Mouse (Mus musculus): ENCODE data around the gene Helq. TPM values are rescaled to one million over a fixed set of nuclear protein-coding genes. Genes with fewer than 3 reads are reported as not detected.

Gene Helq
- polyA plus RNA-seq, 1 experiment from 2014 or later, result 12.9 TPM

DNA sequence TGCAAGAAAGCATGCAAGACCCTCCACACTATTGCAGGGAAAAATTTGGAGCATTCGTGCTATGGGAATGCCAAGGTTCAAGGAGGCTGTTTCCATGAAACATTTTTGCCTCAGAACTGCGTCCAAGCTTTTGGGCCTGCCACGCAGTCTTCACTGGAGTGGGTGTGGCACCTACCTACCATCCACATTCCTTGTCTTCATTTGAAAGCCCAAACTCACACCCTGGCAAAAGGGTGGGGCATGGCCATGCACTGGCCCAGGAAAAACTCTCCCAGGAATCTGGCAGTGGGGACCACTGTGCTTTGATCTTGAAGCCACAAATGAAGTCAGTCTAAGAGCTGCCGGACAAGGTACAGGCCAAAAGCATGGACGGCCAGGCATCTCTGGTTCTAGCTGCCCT, 40.3 kb downstream of the Helq start:
- H3K4me2 ChIP-seq (replicated peaks; ENCODE audit: low read depth, low read length), result no peak overlapping the region
- H3K27me3 ChIP-seq (ENCODE audit: insufficient read depth, low read length), result no peaks in the 10 kb centered on the region
- H3K27ac ChIP-seq (ENCODE audit: low read length), result no peak overlapping the region
- peaks cover 12% of the 10 kb centered on the region for H3K36me3 ChIP-seq (ENCODE audit: insufficient read depth, low read length)
- no peak overlapping the region for H3K9ac ChIP-seq (replicated peaks; ENCODE audit: low read length)
- H3K9me3 ChIP-seq (ENCODE audit: low read length), result no peaks in the 10 kb centered on the region
- 92% methylated on average over 5 of the region's 5 CpGs for WGBS
- no peak overlapping the region for H3K4me3 ChIP-seq (ENCODE audit: low read length)
- no peaks in the 10 kb centered on the region for H3K4me1 ChIP-seq (ENCODE audit: insufficient read depth, low read length)
- ATAC-seq (ENCODE audit: low FRiP score, low TSS enrichment), result no peak

DNA sequence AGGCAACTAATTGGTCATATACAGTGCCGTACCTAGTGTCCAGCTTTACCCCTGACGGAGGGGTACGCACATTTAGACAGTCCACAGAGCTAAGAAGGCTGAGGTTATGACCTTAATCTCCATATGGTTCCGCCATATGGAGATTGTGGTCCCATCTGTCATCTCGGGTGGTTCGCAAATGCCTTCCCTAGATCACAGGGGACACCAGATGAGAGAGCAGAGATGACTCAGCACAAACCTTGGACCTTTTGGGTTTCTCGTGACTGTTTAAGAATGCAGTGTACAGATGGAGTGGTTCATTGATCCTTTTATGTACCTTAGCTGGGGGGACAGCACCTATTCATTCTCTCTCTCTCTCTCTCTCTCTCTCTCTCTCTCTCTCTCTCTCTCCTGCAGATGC, 45.0 kb downstream of the Helq start:
- H3K9ac ChIP-seq (replicated peaks; ENCODE audit: low read length), result no peak overlapping the region
- no peak overlapping the region for H3K4me2 ChIP-seq (replicated peaks; ENCODE audit: low read depth, low read length)
- WGBS, result 67% methylated on average over 7 of the region's 7 CpGs
- H3K27ac ChIP-seq (ENCODE audit: low read length), result no peak overlapping the region
- no peaks in the 10 kb centered on the region for H3K9me3 ChIP-seq (ENCODE audit: low read length)
- no peak overlapping the region for H3K4me3 ChIP-seq (ENCODE audit: low read length)
- H3K36me3 ChIP-seq (ENCODE audit: insufficient read depth, low read length), result no peaks in the 10 kb centered on the region
- H3K4me1 ChIP-seq (ENCODE audit: insufficient read depth, low read length), result no peaks in the 10 kb centered on the region
- no peak for ATAC-seq (ENCODE audit: low FRiP score, low TSS enrichment)
- no peaks in the 10 kb centered on the region for H3K27me3 ChIP-seq (ENCODE audit: insufficient read depth, low read length)

DNA sequence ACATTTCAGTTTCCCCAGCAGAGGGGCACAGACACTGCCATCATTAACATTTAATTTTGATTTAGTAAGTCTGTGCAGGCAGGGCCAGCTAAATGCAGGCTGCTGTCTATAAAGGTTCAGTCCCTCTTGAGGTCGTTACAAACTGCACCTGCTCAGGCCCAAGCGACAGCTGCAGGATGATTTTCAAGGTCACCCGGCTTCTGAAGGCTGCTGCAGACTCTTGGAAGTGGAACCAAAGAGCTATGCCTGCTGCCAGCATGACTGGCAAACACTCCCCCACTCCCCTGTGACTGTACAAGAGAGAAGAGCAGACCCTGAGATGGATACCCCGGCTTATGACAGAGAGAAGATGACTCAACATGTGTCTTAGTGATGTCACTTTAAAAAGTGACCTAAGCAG, 46.7 kb downstream of the Helq start:
- Histone ChIP-seq H3K4me3 (ENCODE audit: low read length) (no peak overlapping the region), H3K9me3 (ENCODE audit: low read length) (no peaks in the 10 kb centered on the region), H3K27me3 (ENCODE audit: insufficient read depth, low read length) (no peaks in the 10 kb centered on the region), H3K9ac (replicated peaks; ENCODE audit: low read length) (no peak overlapping the region), H3K36me3 (ENCODE audit: insufficient read depth, low read length) (no peaks in the 10 kb centered on the region), H3K27ac (ENCODE audit: low read length) (no peak overlapping the region), H3K4me2 (replicated peaks; ENCODE audit: low read depth, low read length) (no peak overlapping the region), H3K4me1 (ENCODE audit: insufficient read depth, low read length) (no peaks in the 10 kb centered on the region)
- 33% methylated on average over 4 of the region's 4 CpGs for WGBS
- ATAC-seq (ENCODE audit: low FRiP score, low TSS enrichment), result no peak

DNA sequence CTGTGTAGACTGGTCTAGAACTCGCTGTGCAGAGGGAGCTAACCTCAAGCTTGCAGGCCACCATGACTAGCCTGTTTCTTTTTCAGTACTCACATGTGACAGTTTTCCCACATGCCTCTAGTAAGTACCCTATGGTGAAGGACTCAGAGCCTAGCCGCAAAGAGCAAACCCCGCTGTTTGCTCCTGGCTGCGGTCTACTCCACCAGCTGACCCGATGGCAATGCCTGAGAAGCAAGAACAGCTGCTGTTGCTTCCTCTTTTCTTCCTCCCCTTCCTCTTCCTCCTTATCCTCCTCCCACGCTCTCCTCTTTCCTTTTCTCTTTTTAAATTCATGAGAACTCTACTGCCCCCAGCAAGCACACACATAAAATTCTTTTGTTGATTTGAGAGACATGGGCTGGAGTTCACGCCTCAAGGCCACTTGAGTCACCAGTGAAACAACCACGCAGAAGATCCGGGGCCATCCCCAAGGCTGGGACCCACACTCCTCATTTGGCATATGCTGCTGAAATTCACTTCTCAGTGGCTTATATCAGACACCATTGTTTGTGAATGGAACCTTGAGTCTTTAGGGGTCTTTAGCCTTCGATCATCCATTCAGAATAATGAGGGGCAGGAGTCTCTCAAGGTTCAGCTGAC, 47.7 kb downstream of the Helq start:
- WGBS, result 76% methylated on average over 10 of the region's 10 CpGs
- no peaks in the 10 kb centered on the region for H3K36me3 ChIP-seq (ENCODE audit: insufficient read depth, low read length)
- no peak overlapping the region for H3K9ac ChIP-seq (replicated peaks; ENCODE audit: low read length)
- H3K4me3 ChIP-seq (ENCODE audit: low read length), result no peak overlapping the region
- H3K4me1 ChIP-seq (ENCODE audit: insufficient read depth, low read length), result no peaks in the 10 kb centered on the region
- H3K9me3 ChIP-seq (ENCODE audit: low read length), result no peaks in the 10 kb centered on the region
- no peak for ATAC-seq (ENCODE audit: low FRiP score, low TSS enrichment)
- no peaks in the 10 kb centered on the region for H3K27me3 ChIP-seq (ENCODE audit: insufficient read depth, low read length)
- H3K27ac ChIP-seq (ENCODE audit: low read length), result no peak overlapping the region
- H3K4me2 ChIP-seq (replicated peaks; ENCODE audit: low read depth, low read length), result no peak overlapping the region

DNA sequence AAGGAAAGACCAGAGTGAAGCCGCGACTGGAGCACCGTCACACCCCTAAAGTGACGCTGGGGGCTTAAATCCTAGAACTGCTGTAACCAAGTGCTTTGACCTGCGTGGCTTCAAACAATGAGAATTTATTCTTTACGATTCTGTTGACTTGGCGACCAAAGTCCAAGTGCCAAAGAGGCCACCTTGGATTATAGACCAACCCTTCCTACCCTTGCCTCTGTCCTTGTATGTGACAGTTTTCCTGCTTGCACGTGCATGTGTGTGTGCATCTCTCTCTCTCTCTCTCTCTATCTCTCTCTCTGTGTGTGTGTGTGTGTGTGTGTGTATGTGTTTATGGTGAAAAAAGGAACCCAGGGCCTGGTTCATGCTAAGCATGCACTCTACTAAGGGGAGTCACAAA, 59.6 kb downstream of the Helq start:
- Histone ChIP-seq H3K36me3 (ENCODE audit: insufficient read depth, low read length) (no peaks in the 10 kb centered on the region), H3K27ac (ENCODE audit: low read length) (no peak overlapping the region), H3K9me3 (ENCODE audit: low read length) (peaks cover 7% of the 10 kb centered on the region; the same call in 1 of the 2 replicates), H3K4me3 (ENCODE audit: low read length) (no peak overlapping the region), H3K4me1 (ENCODE audit: insufficient read depth, low read length) (no peaks in the 10 kb centered on the region), H3K9ac (replicated peaks; ENCODE audit: low read length) (no peak overlapping the region), H3K27me3 (ENCODE audit: insufficient read depth, low read length) (no peaks in the 10 kb centered on the region), H3K4me2 (replicated peaks; ENCODE audit: low read depth, low read length) (no peak overlapping the region)
- no peak for ATAC-seq (ENCODE audit: low FRiP score, low TSS enrichment)
- 82% methylated on average over 8 of the region's 8 CpGs for WGBS

DNA sequence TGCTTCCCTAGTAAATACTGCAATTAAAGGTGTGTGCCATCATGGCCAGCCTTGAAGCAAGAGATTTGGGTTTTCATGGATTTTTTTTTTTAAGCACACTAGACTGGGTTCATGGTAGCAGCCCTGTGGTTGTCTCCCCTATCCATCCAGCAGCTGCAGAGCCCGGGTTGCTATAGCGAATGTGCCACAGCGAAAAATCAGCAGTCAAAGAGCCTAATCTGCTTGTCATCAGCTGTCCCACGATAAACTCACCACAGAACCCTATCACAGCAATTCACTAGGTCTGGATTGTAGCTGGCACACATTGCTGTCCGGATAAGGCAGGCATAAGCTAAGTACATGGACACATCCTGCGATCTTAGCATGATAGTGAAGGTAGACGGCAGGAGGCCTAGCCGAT, 61.5 kb downstream of the Helq start:
- peaks cover 7% of the 10 kb centered on the region; the same call in 1 of the 2 replicates for H3K9me3 ChIP-seq (ENCODE audit: low read length)
- no peaks in the 10 kb centered on the region for H3K36me3 ChIP-seq (ENCODE audit: insufficient read depth, low read length)
- ATAC-seq (ENCODE audit: low FRiP score, low TSS enrichment), result no peak
- H3K4me1 ChIP-seq (ENCODE audit: insufficient read depth, low read length), result no peaks in the 10 kb centered on the region
- H3K27ac ChIP-seq (ENCODE audit: low read length), result no peak overlapping the region
- H3K9ac ChIP-seq (replicated peaks; ENCODE audit: low read length), result no peak overlapping the region
- H3K4me2 ChIP-seq (replicated peaks; ENCODE audit: low read depth, low read length), result no peak overlapping the region
- no peak overlapping the region for H3K4me3 ChIP-seq (ENCODE audit: low read length)
- no peaks in the 10 kb centered on the region for H3K27me3 ChIP-seq (ENCODE audit: insufficient read depth, low read length)
- WGBS, result 86% methylated on average over 8 of the region's 8 CpGs

DNA sequence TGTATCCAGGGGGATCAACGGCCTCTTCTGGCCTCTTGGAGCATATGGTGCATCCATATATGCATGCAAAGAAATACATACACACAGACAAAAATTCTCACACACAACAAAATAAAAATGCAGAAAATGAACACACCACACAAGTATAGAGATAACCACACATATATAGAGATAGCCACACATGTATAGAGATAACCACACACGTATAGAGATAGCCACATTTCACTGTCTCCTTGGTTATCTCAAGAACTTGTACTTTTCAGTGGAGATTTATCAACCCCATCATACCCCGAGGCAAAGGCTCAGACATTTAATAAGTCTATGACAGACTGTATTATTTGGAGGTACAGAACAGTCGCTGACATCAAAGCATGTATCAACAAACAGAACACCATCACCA, 63.9 kb downstream of the Helq start:
- no peak overlapping the region for H3K27ac ChIP-seq (ENCODE audit: low read length)
- no peak overlapping the region for H3K9ac ChIP-seq (replicated peaks; ENCODE audit: low read length)
- H3K9me3 ChIP-seq (ENCODE audit: low read length), result no peaks in the 10 kb centered on the region
- H3K4me1 ChIP-seq (ENCODE audit: insufficient read depth, low read length), result no peaks in the 10 kb centered on the region
- no peak for ATAC-seq (ENCODE audit: low FRiP score, low TSS enrichment)
- no peaks in the 10 kb centered on the region for H3K27me3 ChIP-seq (ENCODE audit: insufficient read depth, low read length)
- no peak overlapping the region for H3K4me3 ChIP-seq (ENCODE audit: low read length)
- 77% methylated on average over 4 of the region's 4 CpGs for WGBS
- H3K36me3 ChIP-seq (ENCODE audit: insufficient read depth, low read length), result no peaks in the 10 kb centered on the region
- H3K4me2 ChIP-seq (replicated peaks; ENCODE audit: low read depth, low read length), result no peak overlapping the region

DNA sequence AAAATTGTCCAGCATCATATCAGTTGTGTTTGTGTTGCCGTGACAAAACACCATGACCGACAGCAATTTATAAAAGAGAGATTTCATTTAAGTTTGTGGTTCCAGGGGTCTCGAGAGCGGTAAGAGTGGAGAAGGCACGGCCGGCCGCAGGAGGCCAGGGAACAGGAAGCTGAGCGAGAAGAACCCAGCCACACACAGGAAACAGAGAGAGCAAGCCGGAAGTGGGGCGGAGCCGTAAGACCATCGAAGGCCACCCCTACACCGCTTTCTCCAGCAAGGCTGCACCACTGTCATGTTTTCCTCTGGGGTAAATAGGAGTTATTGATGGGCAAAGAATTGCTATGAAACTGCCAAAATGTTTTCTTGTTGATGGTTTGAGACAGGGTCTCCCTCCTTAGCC, 69.6 kb downstream of the Helq start:
- H3K9me3 ChIP-seq (ENCODE audit: low read length), result peaks cover 4% of the 10 kb centered on the region; the same call in 1 of the 2 replicates
- H3K4me3 ChIP-seq (ENCODE audit: low read length), result no peak overlapping the region
- no peak overlapping the region for H3K4me2 ChIP-seq (replicated peaks; ENCODE audit: low read depth, low read length)
- H3K4me1 ChIP-seq (ENCODE audit: insufficient read depth, low read length), result no peaks in the 10 kb centered on the region
- ATAC-seq (ENCODE audit: low FRiP score, low TSS enrichment), result no peak
- 84% methylated on average over 13 of the region's 13 CpGs for WGBS
- H3K9ac ChIP-seq (replicated peaks; ENCODE audit: low read length), result no peak overlapping the region
- H3K27me3 ChIP-seq (ENCODE audit: insufficient read depth, low read length), result no peaks in the 10 kb centered on the region
- no peaks in the 10 kb centered on the region for H3K36me3 ChIP-seq (ENCODE audit: insufficient read depth, low read length)
- H3K27ac ChIP-seq (ENCODE audit: low read length), result no peak overlapping the region

DNA sequence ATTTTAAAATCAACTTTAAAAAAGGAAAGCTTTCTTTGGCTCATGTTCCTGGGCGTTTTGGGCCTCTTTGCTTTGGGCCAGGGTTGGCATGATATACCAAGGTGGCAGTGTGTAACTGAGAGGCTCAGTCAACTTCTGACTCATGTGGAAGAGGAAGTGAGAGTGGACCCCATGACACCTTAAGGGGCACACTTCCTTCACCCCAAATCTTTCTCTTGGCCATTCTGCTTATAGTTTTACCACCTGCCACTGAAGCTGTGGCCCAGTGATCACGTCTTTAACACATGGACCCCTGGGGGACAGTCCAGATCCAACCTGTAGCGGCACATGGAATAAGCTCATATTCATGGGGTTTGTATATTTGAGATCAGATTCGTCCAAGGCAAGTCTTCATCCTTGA, 72.4 kb downstream of the Helq start:
- Histone ChIP-seq H3K9ac (replicated peaks; ENCODE audit: low read length) (no peak overlapping the region), H3K4me2 (replicated peaks; ENCODE audit: low read depth, low read length) (no peak overlapping the region), H3K9me3 (ENCODE audit: low read length) (peaks cover 4% of the 10 kb centered on the region; the same call in 1 of the 2 replicates), H3K4me1 (ENCODE audit: insufficient read depth, low read length) (no peaks in the 10 kb centered on the region), H3K4me3 (ENCODE audit: low read length) (no peak overlapping the region), H3K27ac (ENCODE audit: low read length) (no peak overlapping the region), H3K27me3 (ENCODE audit: insufficient read depth, low read length) (no peaks in the 10 kb centered on the region), H3K36me3 (ENCODE audit: insufficient read depth, low read length) (no peaks in the 10 kb centered on the region)
- whole genome bisulfite sequencing, result 84% methylated on average over 4 of the region's 4 CpGs
- ATAC-seq (ENCODE audit: low FRiP score, low TSS enrichment), result no peak

DNA sequence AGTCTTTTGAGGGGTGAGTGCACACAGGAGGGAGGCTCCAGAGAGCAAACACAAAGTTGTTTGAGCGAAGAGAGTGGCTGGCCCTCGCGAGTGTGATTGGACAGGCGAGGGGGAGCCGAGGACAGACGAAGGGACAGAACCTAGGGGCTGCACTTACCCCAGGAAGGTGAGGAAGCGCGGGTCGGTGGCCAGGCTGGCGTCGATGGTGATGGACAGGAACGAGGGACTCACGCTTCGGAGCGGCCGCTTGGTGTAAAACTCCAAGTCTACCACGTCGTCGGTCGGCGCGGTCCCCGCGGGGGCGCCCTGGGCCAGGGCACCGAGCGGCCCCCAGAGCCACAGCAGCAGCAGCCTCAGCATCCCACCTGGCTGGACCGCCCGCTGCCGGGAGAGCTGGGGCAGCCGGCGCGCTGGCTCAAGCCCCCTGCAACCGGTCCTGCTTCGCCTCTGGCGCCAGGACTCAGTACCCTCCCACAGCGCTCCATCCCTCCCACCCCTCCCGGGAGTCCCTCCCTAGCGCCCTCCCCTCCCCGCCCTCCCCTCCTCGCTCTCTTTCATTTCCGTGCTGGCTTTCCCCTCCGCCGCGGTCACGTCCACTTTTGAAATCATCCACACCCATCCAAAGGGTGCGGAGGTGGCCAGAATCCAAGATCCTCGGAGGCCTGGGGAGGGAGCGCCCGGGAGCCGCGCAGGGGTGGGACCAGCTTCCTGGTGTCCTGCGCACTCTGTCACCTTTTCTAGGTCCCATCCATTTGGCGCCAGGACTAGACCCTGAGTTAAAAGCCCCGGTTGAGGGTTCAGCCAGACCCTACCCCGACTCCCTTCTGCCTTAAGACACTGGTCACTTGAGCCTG, 78.9 kb downstream of the Helq start, which contains the start of gene Hpse:
TSS of gene Hpse (minus strand) at position 482 of the 854 bp plus-strand sequence.
- peaks cover 13% of the 10 kb centered on the region; the same call in 1 of the 2 replicates for H3K4me1 ChIP-seq (ENCODE audit: insufficient read depth, low read length)
- peak within 1 kb of the TSS; percentile 61 for H3K4me3 ChIP-seq (ENCODE audit: low read length)
- H3K4me2 ChIP-seq (replicated peaks; ENCODE audit: low read depth, low read length), result peak within 1 kb of the TSS; percentile 94
- H3K9ac ChIP-seq (replicated peaks; ENCODE audit: low read length), result peak within 1 kb of the TSS; percentile 31
- peaks cover 4% of the 10 kb centered on the region; the same call in 1 of the 2 replicates for H3K9me3 ChIP-seq (ENCODE audit: low read length)
- H3K27me3 ChIP-seq (ENCODE audit: insufficient read depth, low read length), result 0 out of 2 replicates have a peak, but pooled peaks cover 3% of the 10 kb centered on the region
- ATAC-seq (ENCODE audit: low FRiP score, low TSS enrichment), result peak; percentile 88
- WGBS, result under 1% methylated on average over 49 of the region's 56 CpGs
- no peak within 1 kb of the TSS for H3K27ac ChIP-seq (ENCODE audit: low read length)
- no peaks in the 10 kb centered on the region for H3K36me3 ChIP-seq (ENCODE audit: insufficient read depth, low read length)

All from kidney, embryonic 16.5 days (tissue).